Mouse (Mus musculus) cerebellum, postnatal 10 days (tissue): ENCODE results near the gene Iqgap1.

Experiments
- DNase-seq, 2 experiments: peaks; one replicate each; pipeline ENCODE4 v3.0.0; 2021; ENCODE audit warnings: mixed read lengths in 2 of 2

Iqgap1 gene

DNA sequence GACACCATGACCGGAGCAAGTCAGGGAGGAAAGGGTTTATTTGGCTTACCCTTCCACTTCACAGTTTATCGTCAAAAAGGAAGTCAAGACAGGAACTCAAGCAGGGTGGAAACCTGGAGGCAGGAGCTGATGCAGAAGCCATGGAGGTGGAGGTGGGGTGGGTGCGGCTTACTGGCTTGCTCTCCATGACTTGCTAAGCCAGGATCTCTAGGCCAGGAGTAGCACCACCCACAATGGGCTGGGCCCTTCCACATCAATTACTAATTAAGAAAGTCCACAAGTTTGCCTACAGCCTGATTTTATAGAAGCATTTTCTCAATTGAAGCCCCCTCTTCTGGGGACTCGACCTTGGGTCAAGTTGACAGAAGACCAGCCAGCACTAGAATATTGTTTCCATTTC is 121.7 kb downstream of the Iqgap1 start:
- DNase-seq = no peak

- no peak for DNase-seq
Observed at GRCm38 (mm10) chr7:80702510-80702909, 123.3 kb downstream of the Iqgap1 start.

DNA sequence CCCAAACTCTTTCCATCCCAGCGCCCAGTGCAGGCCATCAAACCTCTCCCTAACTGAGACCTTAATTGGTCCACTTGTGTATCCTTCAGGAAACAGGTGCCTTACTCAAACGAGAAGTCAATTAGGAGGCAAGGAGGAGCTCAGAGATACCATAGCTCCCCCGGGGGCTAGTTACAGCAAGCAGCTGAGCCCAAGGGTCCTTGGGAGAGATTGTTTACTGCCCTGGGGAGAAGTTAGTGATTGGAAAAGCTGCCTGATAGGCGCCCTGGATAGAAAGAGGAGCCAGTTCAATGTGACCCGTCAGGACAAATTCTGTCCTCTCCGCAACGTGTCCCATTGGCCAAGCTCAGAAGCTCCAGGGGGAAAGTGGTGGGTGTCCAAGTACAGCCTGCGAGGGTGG is 126.1 kb downstream of the Iqgap1 start:
- no peak for DNase-seq

DNA sequence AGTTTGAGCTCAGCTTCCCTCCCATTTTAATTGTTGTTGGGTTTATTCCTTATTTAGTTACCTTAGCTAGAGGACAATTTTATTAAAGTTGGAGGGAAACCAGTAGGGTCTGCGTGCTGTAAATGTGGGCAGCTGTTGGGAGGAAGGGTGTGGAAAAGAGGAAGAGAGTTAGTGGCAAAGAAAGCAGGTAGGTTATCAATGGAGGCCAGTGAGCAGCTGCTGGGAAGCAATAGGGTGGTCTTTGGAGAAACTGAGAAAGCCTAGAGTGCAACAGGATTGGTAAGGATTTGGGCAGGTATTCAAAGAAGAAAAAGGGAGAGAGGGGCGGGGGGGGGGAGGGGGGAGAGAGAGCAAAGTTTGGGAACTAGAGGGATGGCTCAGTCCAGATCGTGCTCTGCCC is 126.8 kb downstream of the Iqgap1 start:
- no peak for DNase-seq

DNA sequence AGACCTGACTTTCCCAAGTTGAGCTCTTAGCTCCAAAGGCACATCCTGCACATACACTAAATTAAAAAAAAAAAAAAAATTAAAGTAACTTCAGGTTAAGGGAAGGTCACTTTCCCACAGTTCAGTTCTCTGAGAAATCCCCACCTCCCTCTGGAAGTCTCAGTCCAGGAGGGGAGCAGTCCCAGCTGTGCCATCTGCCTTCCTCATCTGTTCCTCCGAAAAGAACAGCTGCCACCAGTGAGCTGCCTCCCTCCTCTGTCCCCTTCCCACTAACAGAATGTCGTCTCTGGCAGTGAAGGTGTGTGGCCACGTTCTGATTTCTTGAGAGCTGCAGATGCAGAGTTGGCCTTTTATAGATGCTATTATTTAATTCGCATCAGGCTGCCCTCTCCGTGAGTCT is 127.9 kb downstream of the Iqgap1 start:
- DNase-seq = no peak

DNA sequence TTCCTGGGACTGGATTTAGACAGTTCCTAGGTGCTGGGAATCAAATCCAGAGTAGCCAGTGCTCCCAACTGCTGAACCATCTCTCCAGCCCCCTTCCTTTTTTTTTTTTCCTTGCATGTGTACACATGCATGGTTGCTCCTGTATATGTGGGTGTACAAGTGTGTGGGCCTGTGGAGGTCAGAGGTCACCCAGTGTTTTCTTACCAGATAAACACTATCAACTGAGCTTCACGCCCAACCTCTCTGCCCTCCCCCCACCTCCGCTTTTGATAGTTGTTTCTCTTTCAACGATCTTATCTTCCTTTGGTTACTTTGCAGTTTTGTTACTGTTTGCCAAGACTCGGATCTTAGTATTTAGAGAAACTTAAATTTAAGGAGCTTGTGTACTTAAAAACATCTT is 128.9 kb downstream of the Iqgap1 start:
- no peak for DNase-seq

DNA sequence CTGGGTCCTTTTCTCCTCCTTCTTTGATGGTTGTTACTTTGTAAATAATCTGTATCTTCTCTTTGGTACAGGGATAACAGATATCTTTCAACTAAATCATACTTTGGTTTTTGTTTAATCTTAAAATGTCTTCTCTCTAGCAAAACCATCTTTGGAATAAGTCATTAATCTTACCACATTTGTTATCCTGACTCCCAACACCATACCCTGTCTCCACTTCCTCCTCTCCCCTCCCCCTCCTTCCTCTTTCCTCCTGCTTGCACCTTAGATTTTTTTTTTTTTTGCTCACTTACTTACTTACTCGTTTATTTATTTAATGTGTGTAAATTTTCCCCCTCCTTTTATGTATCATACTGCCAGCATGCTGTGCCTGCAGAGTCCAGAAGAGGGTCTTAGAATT is 129.4 kb downstream of the Iqgap1 start:
- no peak for DNase-seq

DNA sequence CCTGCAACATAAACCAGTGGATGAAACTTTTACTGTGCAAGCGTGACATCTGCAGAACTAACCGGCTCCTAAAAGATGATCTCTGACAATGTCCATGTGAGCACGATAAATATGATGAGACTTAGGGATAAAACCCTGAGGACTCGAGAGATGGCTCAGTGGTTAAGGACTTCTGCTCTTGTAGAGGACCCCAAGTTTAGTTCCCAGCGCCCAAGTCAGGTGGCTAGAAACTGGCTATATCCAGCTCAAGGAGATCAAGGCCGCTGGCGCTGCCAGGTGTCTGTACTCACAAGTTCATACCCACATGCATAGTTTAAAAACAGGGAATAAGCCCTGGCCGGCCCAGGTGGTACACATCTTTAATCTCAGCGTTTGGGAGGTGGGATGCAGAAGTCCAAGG is 133.3 kb downstream of the Iqgap1 start:
- DNase-seq = no peak

DNA sequence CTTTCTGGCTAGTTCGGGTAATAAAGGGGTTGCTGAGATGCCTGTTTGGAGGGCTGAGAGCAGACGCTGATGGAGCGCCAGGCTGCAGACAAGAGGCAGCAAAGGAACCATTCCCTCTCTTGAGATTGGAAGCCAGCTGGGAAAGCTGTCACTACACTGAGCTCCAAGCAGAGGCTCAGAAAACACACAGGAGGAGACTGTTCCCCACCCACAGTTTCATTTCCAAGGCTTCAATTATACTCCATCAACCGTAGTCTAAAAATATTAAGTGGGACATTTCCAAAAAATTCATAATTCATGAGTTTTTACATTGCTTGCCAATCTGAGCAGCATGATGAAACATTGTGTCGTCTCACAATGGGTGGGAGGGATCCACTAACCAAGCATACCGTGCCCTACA is 134.6 kb downstream of the Iqgap1 start:
- peak; percentile 28 to 40 for DNase-seq

- DNase-seq = peak in 1 of 2 experiments; percentile 51
Observed at GRCm38 (mm10) chr7:80689221-80689591, 136.6 kb downstream of the Iqgap1 start.

DNA sequence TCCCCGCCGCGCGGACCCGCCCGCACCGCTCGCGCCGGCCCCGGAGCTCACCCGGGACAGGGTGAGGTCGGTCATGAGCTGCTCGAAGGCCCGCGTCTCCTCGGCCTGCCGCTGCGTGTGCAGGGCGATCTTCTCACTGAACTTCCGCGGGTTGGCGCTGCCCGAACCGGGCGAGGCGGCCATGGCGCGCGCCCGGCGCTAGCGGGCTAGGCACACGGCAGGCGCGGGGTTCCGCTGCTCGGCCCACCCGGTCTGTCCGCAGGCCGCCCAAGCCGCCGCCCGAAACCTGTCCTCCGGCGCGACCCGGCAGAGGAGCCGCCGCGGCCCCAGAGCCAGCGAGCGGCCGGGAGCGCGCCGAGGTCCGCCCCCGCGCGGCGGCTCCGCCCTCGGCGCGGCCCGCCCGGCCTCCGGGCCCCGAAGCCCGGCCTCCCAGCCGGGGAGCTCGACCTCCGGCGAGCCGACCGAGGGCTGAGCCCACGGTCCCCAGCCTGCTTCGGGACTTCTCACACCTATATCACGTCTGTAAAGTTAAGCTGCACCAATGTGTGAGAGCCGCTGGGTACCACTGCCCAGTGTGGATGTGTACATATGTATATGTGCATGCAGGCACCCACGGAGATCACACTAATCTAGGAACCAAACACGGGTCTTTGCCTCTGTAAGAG is 137.1 kb downstream of the Iqgap1 start, which contains the start of gene Crtc3:
Gene Crtc3 (minus strand): TSS at position 322 of the 665 bp plus-strand sequence.
- DNase-seq = peak; percentile 81 to 83

DNA sequence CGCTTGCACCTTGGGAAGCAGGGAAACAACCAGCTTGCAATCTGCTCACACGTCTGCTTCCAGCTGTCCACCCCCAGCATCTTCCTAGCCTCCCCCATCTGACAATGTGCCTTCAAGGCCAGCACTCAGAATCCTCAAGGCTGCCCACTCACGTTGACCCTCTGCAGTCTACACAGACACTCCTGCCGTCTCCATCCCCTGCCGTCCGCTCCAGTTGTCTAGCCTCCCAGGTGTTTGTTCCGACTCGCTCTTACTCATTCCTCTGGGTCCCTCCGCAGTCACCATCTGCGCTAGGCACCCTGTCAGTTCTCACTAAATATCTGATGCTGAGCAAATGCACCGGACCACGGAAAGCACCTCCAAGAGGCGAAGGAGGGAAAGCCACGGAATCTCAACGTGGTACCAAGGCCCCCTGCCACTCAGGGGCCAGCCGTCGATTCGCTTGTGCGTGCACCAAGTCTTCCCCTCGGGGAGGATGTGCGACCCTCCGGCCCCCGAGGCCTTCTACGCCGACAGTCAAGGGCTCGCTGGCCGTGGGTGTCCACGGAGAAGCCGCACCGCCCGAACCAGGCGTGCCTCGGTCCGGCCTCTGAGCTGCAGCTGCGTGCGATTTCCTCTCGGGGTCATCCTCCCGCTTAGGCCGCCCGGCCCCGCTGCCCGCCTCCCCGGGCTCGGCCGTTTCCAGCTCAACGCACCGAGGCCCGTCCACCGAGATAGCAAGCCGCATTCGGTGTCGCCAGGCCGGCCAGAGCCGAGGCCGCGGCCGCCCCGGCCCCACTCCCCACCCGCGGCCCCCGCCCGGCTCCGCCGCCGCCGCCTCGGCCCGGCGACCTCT is 137.8 kb downstream of the Iqgap1 start:
- DNase-seq = peak; percentile 80 to 83

- DNase-seq = no peak
Observed at GRCm38 (mm10) chr7:80685639-80686038, 140.1 kb downstream of the Iqgap1 start.

DNA sequence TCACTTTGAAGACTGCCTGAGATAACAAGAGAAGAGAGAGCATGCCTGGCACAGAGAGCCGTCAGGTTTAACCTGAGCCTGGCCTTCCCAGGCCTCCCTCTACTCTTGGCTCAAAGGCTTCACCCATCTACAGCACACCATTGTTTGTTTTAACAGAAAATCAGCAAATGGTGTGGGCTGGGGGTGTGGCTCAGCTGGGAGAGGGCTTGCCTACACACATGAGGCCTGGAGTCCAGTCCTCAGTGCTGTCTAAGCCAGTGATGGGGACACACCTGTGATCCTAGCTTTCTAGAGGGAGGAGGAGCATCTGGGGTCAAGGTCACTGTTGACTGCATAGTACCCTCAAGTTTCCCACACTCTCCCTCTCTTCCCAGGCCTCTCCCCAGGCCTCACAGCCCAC is 143.1 kb downstream of the Iqgap1 start:
- no peak for DNase-seq

- no peak for DNase-seq
Observed at GRCm38 (mm10) chr7:80680218-80680847, 145.4 kb downstream of the Iqgap1 start.

DNA sequence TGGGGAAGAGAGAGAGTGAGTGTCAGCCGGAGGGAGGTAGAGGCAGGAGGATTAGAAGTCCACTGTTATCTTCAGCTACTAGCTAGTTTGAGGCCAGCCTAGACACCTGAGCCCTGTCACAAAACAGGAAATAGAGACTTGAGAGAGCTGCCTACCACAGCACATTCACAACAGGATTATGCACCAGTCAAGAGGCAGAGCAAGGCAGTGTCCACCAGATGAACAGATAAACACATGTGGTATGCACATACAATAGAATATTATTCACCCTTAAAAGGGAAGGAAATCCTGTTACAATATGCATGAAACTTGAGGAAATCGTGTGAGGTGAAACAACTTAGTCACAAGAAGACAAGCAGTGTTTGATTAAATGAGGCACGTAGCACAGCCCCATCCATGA is 153.5 kb downstream of the Iqgap1 start:
- DNase-seq = no peak

DNA sequence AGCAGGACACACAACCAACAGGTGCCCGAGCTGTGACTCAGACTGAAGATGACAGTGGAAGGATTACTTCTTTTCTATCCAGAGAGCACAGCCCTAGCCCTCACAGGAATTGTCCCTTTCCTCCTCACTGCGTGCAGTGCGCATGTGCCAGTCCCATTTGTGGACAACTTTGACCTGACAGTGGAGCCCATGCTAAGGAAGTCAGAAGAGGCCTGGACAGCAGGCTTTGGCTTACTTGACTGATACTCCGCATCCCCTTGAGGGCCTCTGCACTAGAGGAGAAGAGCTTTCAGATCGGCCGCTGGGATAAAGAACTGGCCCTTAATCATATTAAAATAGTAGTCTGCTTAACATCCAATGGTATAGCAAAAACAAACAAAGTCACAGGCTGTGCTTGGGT is 154.9 kb downstream of the Iqgap1 start:
- DNase-seq = no peak

- no peak for DNase-seq
Observed at GRCm38 (mm10) chr7:80667190-80667589, 158.6 kb downstream of the Iqgap1 start.

- no peak for DNase-seq
Observed at GRCm38 (mm10) chr7:80666198-80666915, 159.4 kb downstream of the Iqgap1 start.
